Mouse (Mus musculus) forebrain, embryonic 14.5 days (tissue): ENCODE data around the gene Lmna. TPM values are rescaled to one million over a fixed set of nuclear protein-coding genes. Genes with fewer than 3 reads are reported as not detected.

Experiments
- ATAC-seq: fragments of 200-750 bp; cut with Nextera tagmentation; 2 replicates; pipeline ENCODE4 v1.8.0; 2017; ENCODE audit warnings: mild to moderate bottlenecking, moderate library complexity
- DNase-seq: peaks from one replicate; pipeline ENCODE4 v3.0.0-alpha.2; 2015; ENCODE audit warnings: low spot score
- H3K27ac ChIP-seq: fragments of 300-500 bp; sonication (generic); 2 replicates; pipeline ENCODE4 v1.5.1; 2014; ENCODE audit warnings: low read depth, mild to moderate bottlenecking, control low read depth, low read length, moderate library complexity
- H3K27me3 ChIP-seq: fragments of 300-500 bp; sonication (generic); replicated peaks from 2 replicates; pipeline ENCODE4 v1.6.1; 2014; ENCODE audit warnings: low read length, control low read depth, mixed read lengths; ENCODE audit not compliant: control insufficient read depth, insufficient read depth
- H3K36me3 ChIP-seq: fragments of 300-500 bp; sonication (generic); 2 replicates; pipeline ENCODE4 v1.6.1; 2014; ENCODE audit warnings: low read length, control low read depth; ENCODE audit not compliant: control insufficient read depth, insufficient read depth
- H3K4me1 ChIP-seq: fragments of 300-500 bp; sonication (generic); 2 replicates; pipeline ENCODE4 v1.6.1; 2014; ENCODE audit warnings: antibody characterized with exemption, low read length, control low read depth; ENCODE audit not compliant: control insufficient read depth, insufficient read depth
- H3K4me2 ChIP-seq: fragments of 300-500 bp; sonication (generic); 2 replicates; pipeline ENCODE4 v1.6.1; 2014; ENCODE audit warnings: mild to moderate bottlenecking, control low read depth, low read length
- H3K4me3 ChIP-seq: fragments of 300-500 bp; sonication (generic); 2 replicates; pipeline ENCODE4 v1.5.1; 2014; ENCODE audit warnings: low read depth, low read length, control low read depth
- H3K9ac ChIP-seq: fragments of 300-500 bp; sonication (generic); 2 replicates; pipeline ENCODE4 v1.6.1; 2014; ENCODE audit warnings: mild to moderate bottlenecking, low read length, control low read depth, moderate library complexity
- H3K9me3 ChIP-seq: fragments of 300-500 bp; sonication (generic); replicated peaks from 2 replicates; pipeline ENCODE4 v1.6.1; 2016; ENCODE audit warnings: low read length, control low read depth, mixed read lengths; ENCODE audit not compliant: control insufficient read depth
- WGBS: fragments of 180-500 bp; shearing (Covaris S2); extraction: QIAGEN DNeasy Blood & Tissue Kit; methylation state at CpG from one replicate; pipeline ENCODE4 v1.1.7; 2014; 5-methylcytosine and 5-hydroxymethylcytosine counted together
- polyA plus RNA-seq: library from polyadenylated mRNA; unstranded; fragments of >200 nt; fragmentation: Nextera tagmentation; extraction: Ambion mirVana; gene quantifications from 2 replicates; pipeline ENCODE4 v1.2.1, GENCODE M21; 2014

Gene Lmna
- polyA plus RNA-seq, 1 experiment from 2014 or later: 18.0 TPM

- peak overlapping the region; percentile 43 for H3K9ac ChIP-seq
- WGBS: 10% methylated on average over 39 of the region's 39 CpGs
- H3K4me1 ChIP-seq: 0 out of 2 replicates have a peak, but pooled peaks cover 3% of the 10 kb centered on the region
- H3K36me3 ChIP-seq: no peaks in the 10 kb centered on the region
- peaks cover 26% of the 10 kb centered on the region for H3K27me3 ChIP-seq
- no peak overlapping the region for H3K27ac ChIP-seq
- DNase-seq: peak; percentile 33
- ATAC-seq: no peak
- H3K4me3 ChIP-seq: peak overlapping the region; percentile 6
- H3K9me3 ChIP-seq: no peaks in the 10 kb centered on the region
- H3K4me2 ChIP-seq: peak overlapping the region; percentile 39
These were observed 25.0 kb downstream of the Lmna start for GRCm38 (mm10) chr3:88484597-88485316.

GRCm38 (mm10) chr3:88483621-88484020, 26.1 kb downstream of the Lmna start:
- DNase-seq (peak; percentile 85), ATAC-seq (peak; percentile 73)
- Histone ChIP-seq H3K4me3 (no peak overlapping the region), H3K4me2 (no peak overlapping the region), H3K36me3 (no peaks in the 10 kb centered on the region), H3K9me3 (no peaks in the 10 kb centered on the region), H3K4me1 (0 out of 2 replicates have a peak, but pooled peaks cover 3% of the 10 kb centered on the region), H3K27ac (no peak overlapping the region), H3K9ac (no peak overlapping the region), H3K27me3 (peaks cover 26% of the 10 kb centered on the region)
- 11% methylated on average over 5 of the region's 5 CpGs for WGBS

GRCm38 (mm10) chr3:88483141-88483540, 26.6 kb downstream of the Lmna start:
- no peak overlapping the region for H3K4me3 ChIP-seq
- H3K36me3 ChIP-seq: no peaks in the 10 kb centered on the region
- no peaks in the 10 kb centered on the region for H3K9me3 ChIP-seq
- no peak overlapping the region for H3K4me2 ChIP-seq
- no peak overlapping the region for H3K9ac ChIP-seq
- H3K27me3 ChIP-seq: peaks cover 26% of the 10 kb centered on the region
- peak; percentile 21; the same call in 1 of the 2 replicates for ATAC-seq
- no peak overlapping the region for H3K27ac ChIP-seq
- 0 out of 2 replicates have a peak, but pooled peaks cover 3% of the 10 kb centered on the region for H3K4me1 ChIP-seq
- 86% methylated on average over 8 of the region's 8 CpGs for WGBS
- no peak for DNase-seq

GRCm38 (mm10) chr3:88482336-88482735, 27.4 kb downstream of the Lmna start:
- no peaks in the 10 kb centered on the region for H3K9me3 ChIP-seq
- peaks cover 26% of the 10 kb centered on the region for H3K27me3 ChIP-seq
- H3K4me1 ChIP-seq: 0 out of 2 replicates have a peak, but pooled peaks cover 3% of the 10 kb centered on the region
- WGBS: 30% methylated on average over 18 of the region's 18 CpGs
- no peaks in the 10 kb centered on the region for H3K36me3 ChIP-seq
- ATAC-seq (no peak), DNase-seq (no peak)
- no peak overlapping the region for H3K27ac ChIP-seq
- no peak overlapping the region for H3K4me2 ChIP-seq
- no peak overlapping the region for H3K9ac ChIP-seq
- H3K4me3 ChIP-seq: no peak overlapping the region

- Histone ChIP-seq H3K4me3 (no peak overlapping the region), H3K36me3 (no peaks in the 10 kb centered on the region), H3K9ac (no peak overlapping the region), H3K4me2 (no peak overlapping the region), H3K27ac (no peak overlapping the region), H3K9me3 (no peaks in the 10 kb centered on the region), H3K27me3 (peaks cover 26% of the 10 kb centered on the region), H3K4me1 (0 out of 2 replicates have a peak, but pooled peaks cover 3% of the 10 kb centered on the region)
- 68% methylated on average over 8 of the region's 8 CpGs for WGBS
- ATAC-seq (no peak), DNase-seq (no peak)
These were observed 28.2 kb downstream of the Lmna start for GRCm38 (mm10) chr3:88481372-88482040.

- peaks cover 22% of the 10 kb centered on the region for H3K27me3 ChIP-seq
- ATAC-seq: no peak
- no peak overlapping the region for H3K4me3 ChIP-seq
- DNase-seq: no peak
- no peak overlapping the region for H3K4me2 ChIP-seq
- H3K4me1 ChIP-seq: 0 out of 2 replicates have a peak, but pooled peaks cover 3% of the 10 kb centered on the region
- no peak overlapping the region for H3K27ac ChIP-seq
- 85% methylated on average over 5 of the region's 5 CpGs for WGBS
- no peaks in the 10 kb centered on the region for H3K9me3 ChIP-seq
- H3K9ac ChIP-seq: no peak overlapping the region
- no peaks in the 10 kb centered on the region for H3K36me3 ChIP-seq
These were observed 29.1 kb downstream of the Lmna start for GRCm38 (mm10) chr3:88480679-88481078.

- no peaks in the 10 kb centered on the region for H3K9me3 ChIP-seq
- no peak overlapping the region for H3K27ac ChIP-seq
- H3K27me3 ChIP-seq: peaks cover 14% of the 10 kb centered on the region
- H3K36me3 ChIP-seq: no peaks in the 10 kb centered on the region
- WGBS: 88% methylated on average over 4 of the region's 4 CpGs
- H3K4me3 ChIP-seq: no peak overlapping the region
- 0 out of 2 replicates have a peak, but pooled peaks cover 3% of the 10 kb centered on the region for H3K4me1 ChIP-seq
- no peak for DNase-seq
- H3K9ac ChIP-seq: no peak overlapping the region
- ATAC-seq: no peak
- no peak overlapping the region for H3K4me2 ChIP-seq
These were observed 29.9 kb downstream of the Lmna start for GRCm38 (mm10) chr3:88479828-88480227.

- Histone ChIP-seq H3K27ac (no peak overlapping the region), H3K4me3 (no peak overlapping the region), H3K4me1 (no peaks in the 10 kb centered on the region), H3K9ac (no peak overlapping the region), H3K4me2 (no peak overlapping the region), H3K36me3 (no peaks in the 10 kb centered on the region), H3K9me3 (no peaks in the 10 kb centered on the region), H3K27me3 (peaks cover 8% of the 10 kb centered on the region)
- ATAC-seq: no peak
- DNase-seq: no peak
- WGBS: 64% methylated on average over 3 of the region's 3 CpGs
These were observed 30.6 kb downstream of the Lmna start for GRCm38 (mm10) chr3:88479163-88479562.

- ATAC-seq (peak; percentile 78), DNase-seq (peak; percentile 83)
- no peak overlapping the region for H3K9ac ChIP-seq
- H3K27me3 ChIP-seq: no peaks in the 10 kb centered on the region
- H3K27ac ChIP-seq: no peak overlapping the region
- H3K4me1 ChIP-seq: 0 out of 2 replicates have a peak, but pooled peaks cover 5% of the 10 kb centered on the region
- H3K4me3 ChIP-seq: no peak overlapping the region
- H3K36me3 ChIP-seq: no peaks in the 10 kb centered on the region
- H3K4me2 ChIP-seq: no peak overlapping the region
- H3K9me3 ChIP-seq: no peaks in the 10 kb centered on the region
- WGBS: 1% methylated on average over 8 of the region's 8 CpGs
These were observed 32.0 kb downstream of the Lmna start for GRCm38 (mm10) chr3:88477735-88478134.
